Mouse (Mus musculus): ENCODE results near the gene Zfp383. TPM values are rescaled to one million over a fixed set of nuclear protein-coding genes. Genes with fewer than 3 reads are reported as not detected.
A peak's percentile ranks its signal among the peaks of the same experiment; 100 is the strongest.
"Not testable (repeated sequence)": the region's sequence is repeated elsewhere in the genome, so short reads cannot be mapped to it uniquely, and the experiment has no call there.

The Zfp383 gene
- total RNA-seq (2021) = 10 to 100 TPM in 1 of 2 experiments, 1 to 10 TPM in 1; 9.9 to 10.7 TPM

- intact Hi-C loops (cut with DNase I) = no loop called here
- DNase-seq = peak; percentile 86
These were observed at the start of gene Zfp383 for GRCm38 (mm10) chr7:29908130-29908950. TSS of gene Zfp383 (plus strand) at chr7:29908223.

- intact Hi-C loops (cut with DNase I) = no loop called here
- DNase-seq = peak; percentile 88
These were observed 48.2 kb upstream of the Zfp383 start, which contains the start of gene Zfp420 for GRCm38 (mm10) chr7:29859532-29860517. TSS of gene Zfp420 (plus strand) at chr7:29859979.

GRCm38 (mm10) chr7:29861660-29862059, 46.4 kb upstream of the Zfp383 start:
- no peak for DNase-seq
- intact Hi-C loops (cut with DNase I) = no loop called here

GRCm38 (mm10) chr7:29874256-29874655, 33.8 kb upstream of the Zfp383 start:
- intact Hi-C loops (cut with DNase I) = no loop called here
- no peak for DNase-seq

- DNase-seq; intact Hi-C loops (cut with DNase I): not testable (repeated sequence)
These were observed 30.5 kb upstream of the Zfp383 start for GRCm38 (mm10) chr7:29877561-29877960.

- no peak for DNase-seq
- intact Hi-C loops (cut with DNase I) = no loop called here
These were observed 28.0 kb upstream of the Zfp383 start for GRCm38 (mm10) chr7:29880056-29880455.

- DNase-seq = no peak
- intact Hi-C loops (cut with DNase I) = no loop called here
These were observed 27.1 kb upstream of the Zfp383 start for GRCm38 (mm10) chr7:29880916-29881315.

- intact Hi-C loops (cut with DNase I) = no loop called here
- no peak for DNase-seq
These were observed 17.5 kb upstream of the Zfp383 start for GRCm38 (mm10) chr7:29890501-29890900.

GRCm38 (mm10) chr7:29892756-29893155, 15.3 kb upstream of the Zfp383 start:
- DNase-seq = no peak
- intact Hi-C loops (cut with DNase I) = no loop called here

- no peak for DNase-seq
- intact Hi-C loops (cut with DNase I) = no loop called here
These were observed 9.7 kb upstream of the Zfp383 start for GRCm38 (mm10) chr7:29898351-29898750.

- intact Hi-C loops (cut with DNase I) = no loop called here
- DNase-seq = no peak
These were observed 3.9 kb upstream of the Zfp383 start for GRCm38 (mm10) chr7:29904101-29904500.

GRCm38 (mm10) chr7:29905966-29906681, 1.9 kb upstream of the Zfp383 start, which contains the start of gene Zfp27:
TSS of gene Zfp27 (minus strand) at chr7:29906572.
- intact Hi-C loops (cut with DNase I) = no loop called here
- peak; percentile 86 for DNase-seq

GRCm38 (mm10) chr7:29906682-29907058, 1.4 kb upstream of the Zfp383 start:
- intact Hi-C loops (cut with DNase I) = no loop called here
- no peak for DNase-seq

- DNase-seq = no peak
- intact Hi-C loops (cut with DNase I) = no loop called here
These were observed 817 bp upstream of the Zfp383 start for GRCm38 (mm10) chr7:29907206-29907605.

- intact Hi-C loops (cut with DNase I) = no loop called here
These were observed 2.2 kb downstream of the Zfp383 start for GRCm38 (mm10) chr7:29910252-29910651.

GRCm38 (mm10) chr7:29912172-29912571, 4.1 kb downstream of the Zfp383 start:
- intact Hi-C loops (cut with DNase I) = no loop called here

More at GRCm38 (mm10) chr7:29910252-29910651, 2.2 kb downstream of the Zfp383 start:
- no peak for DNase-seq

GRCm38 (mm10) chr7:29917371-29918061, 9.5 kb downstream of the Zfp383 start:
- intact Hi-C loops (cut with DNase I) = no loop called here
- DNase-seq = no peak

More at GRCm38 (mm10) chr7:29912172-29912571, 4.1 kb downstream of the Zfp383 start:
- no peak for DNase-seq

GRCm38 (mm10) chr7:29918062-29918453, 10.0 kb downstream of the Zfp383 start:
- no peak for DNase-seq
- intact Hi-C loops (cut with DNase I) = no loop called here

GRCm38 (mm10) chr7:29921439-29922093, 13.5 kb downstream of the Zfp383 start:
- intact Hi-C loops (cut with DNase I) = no loop called here
- no peak for DNase-seq

Measured in left cerebral cortex, postnatal 4 days (tissue).